Mouse (Mus musculus) stomach, embryonic 15.5 days (tissue): Measurements from ENCODE around the gene Klrg2. TPM values are rescaled to one million over a fixed set of nuclear protein-coding genes. Genes with fewer than 3 reads are reported as not detected.

Source experiments
- ATAC-seq: fragments of 200-750 bp; cut with Nextera tagmentation; 2 replicates; pipeline ENCODE4 v1.8.0; 2017; ENCODE audit warnings: low read depth, moderate number of reproducible peaks, moderate TSS enrichment; ENCODE audit not compliant: insufficient read depth, low FRiP score
- H3K27ac ChIP-seq: fragments of 300-500 bp; sonication (generic); 2 replicates; pipeline ENCODE4 v1.5.1; 2015; ENCODE audit warnings: mild to moderate bottlenecking, inconsistent platforms
- H3K27me3 ChIP-seq: fragments of 300-500 bp; sonication (generic); replicated peaks from 2 replicates; pipeline ENCODE4 v1.6.1; 2015; ENCODE audit warnings: inconsistent platforms
- H3K36me3 ChIP-seq: fragments of 300-500 bp; sonication (generic); 2 replicates; pipeline ENCODE4 v1.6.1; 2015; ENCODE audit warnings: inconsistent platforms
- H3K4me1 ChIP-seq: fragments of 300-500 bp; sonication (generic); 2 replicates; pipeline ENCODE4 v1.6.1; 2015; ENCODE audit warnings: inconsistent platforms
- H3K4me2 ChIP-seq: fragments of 300-500 bp; sonication (generic); 2 replicates; pipeline ENCODE4 v1.6.1; 2015; ENCODE audit warnings: mild to moderate bottlenecking, inconsistent platforms
- H3K4me3 ChIP-seq: fragments of 300-500 bp; sonication (generic); replicated peaks from 2 replicates; pipeline ENCODE4 v1.5.1; 2015; ENCODE audit warnings: inconsistent platforms
- H3K9ac ChIP-seq: fragments of 300-500 bp; sonication (generic); 2 replicates; pipeline ENCODE4 v1.6.1; 2015; ENCODE audit warnings: inconsistent platforms
- H3K9me3 ChIP-seq: fragments of 300-500 bp; sonication (generic); 2 replicates; pipeline ENCODE4 v1.6.1; 2016; ENCODE audit warnings: inconsistent platforms
- WGBS: fragments of 180-500 bp; shearing (Covaris S2); methylation state at CpG from one replicate; pipeline ENCODE4 v1.1.7; 2015; 5-methylcytosine and 5-hydroxymethylcytosine counted together
- polyA plus RNA-seq: library from polyadenylated mRNA; unstranded; fragments of >200 nt; fragmentation: Nextera tagmentation; extraction: Ambion mirVana; gene quantifications from 2 replicates; pipeline ENCODE4 v1.2.1, GENCODE M21; 2015

Klrg2 gene
- polyA plus RNA-seq, 1 experiment from 2014 or later = 1.2 TPM

GRCm38 (mm10) chr6:38627081-38627480 is 10.0 kb downstream of the Klrg2 start:
- Histone ChIP-seq H3K4me1 (no peaks in the 10 kb centered on the region), H3K9me3 (no peaks in the 10 kb centered on the region), H3K4me2 (no peak overlapping the region), H3K4me3 (no peak overlapping the region), H3K36me3 (0 out of 2 replicates have a peak, but pooled peaks cover 4% of the 10 kb centered on the region), H3K27me3 (no peaks in the 10 kb centered on the region), H3K27ac (no peak overlapping the region), H3K9ac (no peak overlapping the region)
- ATAC-seq = no peak
- WGBS = 87% methylated on average over 4 of the region's 4 CpGs

GRCm38 (mm10) chr6:38626086-38626485 is 11.0 kb downstream of the Klrg2 start:
- Histone ChIP-seq H3K27ac (no peak overlapping the region), H3K9me3 (no peaks in the 10 kb centered on the region), H3K4me2 (no peak overlapping the region), H3K9ac (no peak overlapping the region), H3K4me3 (no peak overlapping the region), H3K27me3 (no peaks in the 10 kb centered on the region), H3K36me3 (0 out of 2 replicates have a peak, but pooled peaks cover 4% of the 10 kb centered on the region), H3K4me1 (no peaks in the 10 kb centered on the region)
- WGBS = 96% methylated on average over 5 of the region's 5 CpGs
- ATAC-seq = no peak

GRCm38 (mm10) chr6:38624439-38624838 is 12.6 kb downstream of the Klrg2 start:
- Histone ChIP-seq H3K4me1 (no peaks in the 10 kb centered on the region), H3K9ac (no peak overlapping the region), H3K36me3 (peaks cover 9% of the 10 kb centered on the region; the same call in 1 of the 2 replicates), H3K27me3 (no peaks in the 10 kb centered on the region), H3K4me2 (no peak overlapping the region), H3K4me3 (no peak overlapping the region), H3K27ac (no peak overlapping the region), H3K9me3 (no peaks in the 10 kb centered on the region)
- ATAC-seq = no peak
- WGBS = 53% methylated on average over 1 of the region's 1 CpGs

GRCm38 (mm10) chr6:38623457-38623856 is 13.6 kb downstream of the Klrg2 start:
- Histone ChIP-seq H3K4me1 (no peaks in the 10 kb centered on the region), H3K27ac (no peak overlapping the region), H3K4me3 (no peak overlapping the region), H3K27me3 (no peaks in the 10 kb centered on the region), H3K9me3 (no peaks in the 10 kb centered on the region), H3K9ac (no peak overlapping the region), H3K36me3 (peaks cover 18% of the 10 kb centered on the region; the same call in 1 of the 2 replicates), H3K4me2 (no peak overlapping the region)
- 64% methylated on average over 2 of the region's 2 CpGs for WGBS
- ATAC-seq = peak; percentile 22; the same call in 1 of the 2 replicates

- H3K27me3 ChIP-seq = no peaks in the 10 kb centered on the region
- no peak overlapping the region for H3K9ac ChIP-seq
- 79% methylated on average over 1 of the region's 1 CpGs for WGBS
- H3K27ac ChIP-seq = no peak overlapping the region
- peaks cover 27% of the 10 kb centered on the region for H3K36me3 ChIP-seq
- H3K4me2 ChIP-seq = no peak overlapping the region
- no peak for ATAC-seq
- no peak overlapping the region for H3K4me3 ChIP-seq
- no peaks in the 10 kb centered on the region for H3K4me1 ChIP-seq
- no peaks in the 10 kb centered on the region for H3K9me3 ChIP-seq
These were observed 14.6 kb downstream of the Klrg2 start for GRCm38 (mm10) chr6:38622406-38622805.

GRCm38 (mm10) chr6:38609892-38610291 is 27.1 kb downstream of the Klrg2 start:
- 48% methylated on average over 2 of the region's 2 CpGs for WGBS
- no peak for ATAC-seq

GRCm38 (mm10) chr6:38597481-38597880 is 39.6 kb downstream of the Klrg2 start:
- Histone ChIP-seq H3K27ac (no peak overlapping the region), H3K36me3 (peaks cover 17% of the 10 kb centered on the region), H3K27me3 (no peaks in the 10 kb centered on the region), H3K9ac (no peak overlapping the region), H3K4me1 (no peaks in the 10 kb centered on the region), H3K9me3 (no peaks in the 10 kb centered on the region), H3K4me3 (no peak overlapping the region), H3K4me2 (no peak overlapping the region)
- ATAC-seq = no peak
- WGBS = 91% methylated on average over 4 of the region's 4 CpGs

More at GRCm38 (mm10) chr6:38609892-38610291, 27.1 kb downstream of the Klrg2 start:
- no peak overlapping the region for H3K4me3 ChIP-seq
- H3K9ac ChIP-seq = no peak overlapping the region
- peaks cover 20% of the 10 kb centered on the region; the same call in 1 of the 2 replicates for H3K36me3 ChIP-seq
- H3K4me1 ChIP-seq = no peaks in the 10 kb centered on the region
- H3K27me3 ChIP-seq = no peaks in the 10 kb centered on the region
- H3K27ac ChIP-seq = no peak overlapping the region
- H3K4me2 ChIP-seq = no peak overlapping the region
- no peaks in the 10 kb centered on the region for H3K9me3 ChIP-seq

- no peak for ATAC-seq
- H3K9me3 ChIP-seq = no peaks in the 10 kb centered on the region
- H3K4me2 ChIP-seq = no peak overlapping the region
- no peak overlapping the region for H3K4me3 ChIP-seq
- H3K9ac ChIP-seq = no peak overlapping the region
- no peaks in the 10 kb centered on the region for H3K27me3 ChIP-seq
- peaks cover 8% of the 10 kb centered on the region; the same call in 1 of the 2 replicates for H3K36me3 ChIP-seq
- WGBS = 88% methylated on average over 3 of the region's 3 CpGs
- no peak overlapping the region for H3K27ac ChIP-seq
- H3K4me1 ChIP-seq = no peaks in the 10 kb centered on the region
These were observed 55.3 kb downstream of the Klrg2 start for GRCm38 (mm10) chr6:38581711-38582110.

GRCm38 (mm10) chr6:38580112-38580857 is 56.8 kb downstream of the Klrg2 start:
- H3K4me2 ChIP-seq = no peak overlapping the region
- 96% methylated on average over 3 of the region's 3 CpGs for WGBS

GRCm38 (mm10) chr6:38576096-38576495 is 60.9 kb downstream of the Klrg2 start:
- Histone ChIP-seq H3K36me3 (peaks cover 11% of the 10 kb centered on the region), H3K4me3 (no peak overlapping the region), H3K27ac (no peak overlapping the region), H3K27me3 (no peaks in the 10 kb centered on the region), H3K4me1 (no peaks in the 10 kb centered on the region), H3K4me2 (no peak overlapping the region), H3K9ac (no peak overlapping the region), H3K9me3 (no peaks in the 10 kb centered on the region)
- 81% methylated on average over 2 of the region's 2 CpGs for WGBS
- ATAC-seq = no peak

More at GRCm38 (mm10) chr6:38580112-38580857, 56.8 kb downstream of the Klrg2 start:
- no peak for ATAC-seq
- no peaks in the 10 kb centered on the region for H3K27me3 ChIP-seq
- no peaks in the 10 kb centered on the region for H3K9me3 ChIP-seq
- no peaks in the 10 kb centered on the region for H3K4me1 ChIP-seq
- H3K36me3 ChIP-seq = no peaks in the 10 kb centered on the region; the same call in 1 of the 2 replicates
- no peak overlapping the region for H3K27ac ChIP-seq
- H3K9ac ChIP-seq = no peak overlapping the region
- no peak overlapping the region for H3K4me3 ChIP-seq
